Mouse (Mus musculus) cortical plate, adult 2 months (tissue): ENCODE results near the gene Btrc.

Experiments used
- CTCF ChIP-seq: fragments of 200-500 bp; IDR thresholded peaks from 2 replicates; pipeline ENCODE4 v1.5.1; 2011; ENCODE audit warnings: mild to moderate bottlenecking, control low read depth, low read length; ENCODE audit not compliant: insufficient read depth; ENCODE audit errors: extremely low read depth
- POLR2A ChIP-seq: fragments of 200-500 bp; IDR thresholded peaks from 2 replicates; pipeline ENCODE4 v1.6.1; 2011; ENCODE audit warnings: mild to moderate bottlenecking, low read length, control low read depth; ENCODE audit not compliant: insufficient read depth; ENCODE audit errors: extremely low read depth

- TF ChIP-seq CTCF (no peak), POLR2A (no peak)
Measured at GRCm38 (mm10) chr19:45417601-45418000, 54.1 kb downstream of the Btrc start.
